Mouse (Mus musculus) cerebellum, adult 8-10 months (tissue): ENCODE measurements around the gene Frmd6.

ENCODE experiments used
- DNase-seq: peaks from one replicate; pipeline ENCODE4 v3.0.0; 2022

The Frmd6 gene

DNA sequence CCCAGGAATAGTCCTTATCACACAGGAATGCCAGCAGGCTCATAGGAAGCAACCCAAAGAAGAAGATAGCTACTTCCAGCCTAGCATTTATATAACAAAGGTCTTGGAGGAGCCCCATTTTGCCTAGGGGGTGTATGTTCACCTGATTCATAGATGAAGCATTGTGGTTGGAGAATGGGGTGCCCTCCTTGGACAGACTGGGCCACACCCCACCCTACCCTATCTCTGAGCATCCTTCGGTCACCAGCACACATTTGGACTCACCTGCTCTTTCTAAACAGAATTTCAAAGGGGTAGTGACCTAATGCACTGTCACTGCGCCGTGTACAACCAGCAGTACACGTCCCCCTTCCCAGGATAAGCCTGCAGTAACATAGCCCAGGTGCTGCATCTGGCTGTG is 31.5 kb downstream of the Frmd6 start:
- no peak for DNase-seq

DNA sequence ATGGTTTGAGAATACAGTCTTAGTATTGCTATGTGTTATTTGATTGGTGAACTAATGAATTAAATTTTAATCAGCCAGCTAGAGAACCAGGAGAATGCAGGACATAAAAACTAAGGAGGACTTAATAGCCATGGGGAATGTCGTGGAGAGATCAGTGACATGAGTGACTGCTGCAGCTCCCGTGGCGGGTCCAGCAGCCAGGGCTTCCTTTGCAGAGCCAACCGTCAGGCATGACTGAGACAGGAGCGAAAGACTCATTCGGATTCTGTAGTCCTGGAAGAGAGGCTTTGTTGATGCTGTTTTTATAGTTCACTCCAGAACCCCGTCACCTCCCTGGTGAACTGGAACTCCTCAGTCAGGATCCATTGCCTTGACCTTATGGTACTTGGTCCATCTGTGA is 38.0 kb downstream of the Frmd6 start:
- no peak for DNase-seq

DNA sequence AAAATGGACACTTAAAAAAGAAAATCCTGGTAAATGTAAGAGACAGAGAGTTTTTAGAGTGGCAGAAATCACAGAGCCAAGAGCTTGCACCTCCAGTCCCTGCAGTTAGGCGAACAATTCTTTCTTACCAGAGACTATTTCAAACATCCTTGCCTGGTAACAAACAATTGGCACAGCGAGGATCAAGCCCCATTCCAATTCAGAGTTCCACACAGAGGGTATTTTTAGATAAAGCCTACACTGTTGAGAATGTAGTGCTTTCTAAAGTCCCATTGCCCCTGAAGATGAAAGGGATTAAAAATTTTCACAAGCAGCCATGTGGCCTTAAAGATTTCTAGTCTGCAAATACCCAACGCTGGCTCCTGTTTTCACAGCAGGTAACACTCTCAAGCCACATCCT is 42.5 kb downstream of the Frmd6 start:
- DNase-seq: no peak

DNA sequence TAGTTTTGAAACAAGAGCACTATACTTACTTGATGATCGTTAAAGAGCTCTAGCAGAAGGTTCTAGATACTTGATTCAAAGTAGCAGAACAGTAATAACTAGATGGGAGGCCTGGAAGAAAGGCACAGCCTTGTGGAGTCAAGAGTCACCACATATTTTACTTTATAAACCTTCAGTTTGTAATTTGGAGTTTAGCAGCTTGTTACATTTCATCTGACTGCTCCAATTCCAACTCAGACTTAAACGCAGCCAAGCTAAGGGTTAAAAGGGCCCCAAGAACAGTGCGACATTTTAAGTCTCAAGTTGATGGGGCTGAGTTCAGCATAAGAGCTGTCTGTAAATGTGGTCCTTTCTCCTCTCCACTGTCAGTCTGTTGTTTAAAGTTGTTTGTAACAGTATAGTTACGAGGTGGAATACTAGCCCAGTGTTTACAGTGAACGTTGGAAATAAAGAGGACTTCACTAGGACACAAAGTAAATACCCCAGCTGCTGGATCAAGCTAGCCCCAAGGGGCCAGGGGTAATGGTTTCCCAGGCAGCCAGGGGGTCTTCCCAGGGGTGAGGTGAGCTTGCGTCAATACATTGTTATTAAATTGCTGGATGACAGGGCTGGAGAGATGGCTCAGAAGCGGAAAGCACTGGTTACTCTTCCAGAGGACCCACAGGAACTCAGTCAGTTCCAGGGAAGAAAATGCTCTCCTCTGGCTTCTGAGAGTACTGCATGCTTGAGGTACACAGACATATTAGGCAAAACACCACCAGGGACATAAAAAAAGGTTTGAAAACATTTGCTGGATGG is 43.1 kb downstream of the Frmd6 start:
- DNase-seq: no peak

- DNase-seq: no peak
Measured at GRCm38 (mm10) chr12:70868988-70869291, 43.6 kb downstream of the Frmd6 start.

- no peak for DNase-seq
Measured at GRCm38 (mm10) chr12:70873544-70873943, 48.2 kb downstream of the Frmd6 start.

- peak; percentile 22 for DNase-seq
Measured at GRCm38 (mm10) chr12:70876270-70876998, 51.1 kb downstream of the Frmd6 start.

GRCm38 (mm10) chr12:70877926-70878710 is 52.8 kb downstream of the Frmd6 start:
- peak; percentile 82 for DNase-seq

DNA sequence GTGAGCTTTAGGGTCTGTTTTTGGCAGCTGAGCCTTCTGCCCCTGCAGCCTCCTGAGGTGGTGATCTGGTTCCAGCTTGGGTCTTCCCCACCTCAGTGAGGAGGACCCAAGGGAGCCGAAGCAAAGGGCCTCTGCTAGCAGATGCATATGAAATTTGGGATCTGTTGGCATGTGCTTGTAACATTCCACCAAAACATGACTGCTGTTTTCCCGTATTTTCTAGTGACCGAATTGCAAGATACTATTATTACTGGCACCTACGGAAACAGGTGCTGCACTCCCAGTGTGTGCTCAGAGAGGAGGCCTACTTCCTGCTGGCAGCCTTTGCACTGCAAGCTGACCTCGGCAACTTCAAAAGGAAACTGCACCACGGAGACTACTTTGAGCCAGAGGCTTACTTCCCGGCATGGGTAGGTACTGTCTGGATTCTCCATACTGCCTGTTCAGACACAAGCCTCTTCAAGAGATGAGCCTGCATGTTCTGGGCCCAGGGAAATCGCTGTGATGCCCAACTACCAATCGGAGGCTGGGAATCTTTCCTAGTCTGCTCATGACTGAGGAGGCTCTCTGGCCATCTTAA is 55.2 kb downstream of the Frmd6 start:
- DNase-seq: peak; percentile 36

DNA sequence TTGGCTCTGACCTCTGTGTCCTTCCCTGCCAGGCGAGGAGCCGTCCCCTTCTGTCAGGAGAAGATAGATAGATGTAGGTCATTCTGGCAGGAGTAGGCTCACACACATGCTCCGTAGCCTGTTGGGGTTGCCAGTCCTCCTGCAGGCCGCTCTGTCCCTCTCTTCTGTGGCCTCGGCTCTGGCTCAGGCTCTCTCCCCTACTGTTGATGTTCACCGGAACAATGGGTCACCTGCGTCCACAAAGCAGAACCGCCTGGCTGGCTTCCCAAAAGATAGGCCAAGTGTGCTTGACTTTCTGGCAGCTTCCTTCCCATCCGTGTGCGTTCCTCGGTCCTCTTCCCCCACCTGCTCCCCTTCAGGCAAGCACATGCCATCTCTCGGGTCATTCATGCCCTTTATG is 56.0 kb downstream of the Frmd6 start:
- DNase-seq: peak; percentile 97

GRCm38 (mm10) chr12:70881854-70882253 is 56.5 kb downstream of the Frmd6 start:
- peak; percentile 77 for DNase-seq

DNA sequence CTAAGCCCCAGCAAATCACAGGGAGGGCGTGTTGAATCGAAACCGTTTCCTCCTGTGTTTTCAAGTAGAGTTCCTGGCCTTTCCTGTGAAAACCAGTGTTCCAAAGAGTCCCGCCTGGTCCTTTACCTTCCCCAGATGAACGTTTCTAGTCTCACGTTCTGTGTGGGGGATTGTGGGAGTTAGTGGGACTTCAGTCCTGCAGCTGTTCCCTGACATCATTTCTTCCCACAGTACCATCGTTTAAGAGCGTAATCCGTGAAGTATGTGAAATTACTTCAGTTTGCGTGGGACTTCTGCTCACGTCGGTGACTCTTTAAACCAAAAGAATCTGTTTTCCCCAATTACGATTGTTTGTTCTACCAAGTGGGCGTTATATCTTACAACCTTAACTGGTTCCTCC is 57.8 kb downstream of the Frmd6 start:
- DNase-seq: no peak

DNA sequence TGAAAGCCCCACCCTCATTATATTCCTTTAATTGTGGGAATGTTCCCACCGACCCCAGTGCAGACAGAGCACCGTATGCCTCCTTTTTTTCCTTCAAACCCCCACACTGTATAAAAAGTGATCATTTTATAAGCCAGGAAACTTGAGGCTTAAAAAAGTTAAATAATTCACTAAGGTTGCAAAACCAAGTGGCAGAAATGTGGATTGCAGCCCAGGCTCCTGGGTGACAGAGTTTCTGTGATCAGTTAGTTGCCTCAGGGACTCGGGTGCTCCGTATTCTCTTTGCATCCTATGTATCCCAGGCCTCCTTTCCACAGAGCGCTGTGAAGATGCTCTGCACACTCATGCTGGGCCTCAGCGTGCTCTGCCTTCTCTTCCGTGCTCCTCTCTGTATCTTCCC is 58.8 kb downstream of the Frmd6 start:
- DNase-seq: no peak

GRCm38 (mm10) chr12:70884973-70885372 is 59.7 kb downstream of the Frmd6 start:
- DNase-seq: no peak

- DNase-seq: no peak
Measured at GRCm38 (mm10) chr12:70885576-70885975, 60.3 kb downstream of the Frmd6 start.

DNA sequence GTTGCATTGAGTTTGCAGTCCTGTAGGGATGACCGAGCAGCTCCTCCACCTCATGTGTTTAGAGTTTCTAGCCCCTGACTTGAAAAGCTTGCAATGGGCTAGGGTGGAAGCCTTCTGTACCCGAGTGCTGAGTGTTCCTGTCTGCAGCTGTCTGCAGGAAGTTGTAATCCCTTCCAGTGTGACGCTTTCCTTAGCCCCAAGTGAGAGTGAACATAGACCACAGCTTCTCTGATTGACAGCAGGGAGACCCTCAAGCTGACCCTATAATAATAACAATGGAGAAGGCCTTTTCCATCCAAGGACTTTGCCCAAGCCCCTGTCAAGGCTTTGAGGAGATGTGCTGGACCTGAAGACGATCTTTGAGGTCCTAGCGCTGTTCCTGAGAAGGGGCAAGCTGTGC is 65.1 kb downstream of the Frmd6 start:
- DNase-seq: no peak

DNA sequence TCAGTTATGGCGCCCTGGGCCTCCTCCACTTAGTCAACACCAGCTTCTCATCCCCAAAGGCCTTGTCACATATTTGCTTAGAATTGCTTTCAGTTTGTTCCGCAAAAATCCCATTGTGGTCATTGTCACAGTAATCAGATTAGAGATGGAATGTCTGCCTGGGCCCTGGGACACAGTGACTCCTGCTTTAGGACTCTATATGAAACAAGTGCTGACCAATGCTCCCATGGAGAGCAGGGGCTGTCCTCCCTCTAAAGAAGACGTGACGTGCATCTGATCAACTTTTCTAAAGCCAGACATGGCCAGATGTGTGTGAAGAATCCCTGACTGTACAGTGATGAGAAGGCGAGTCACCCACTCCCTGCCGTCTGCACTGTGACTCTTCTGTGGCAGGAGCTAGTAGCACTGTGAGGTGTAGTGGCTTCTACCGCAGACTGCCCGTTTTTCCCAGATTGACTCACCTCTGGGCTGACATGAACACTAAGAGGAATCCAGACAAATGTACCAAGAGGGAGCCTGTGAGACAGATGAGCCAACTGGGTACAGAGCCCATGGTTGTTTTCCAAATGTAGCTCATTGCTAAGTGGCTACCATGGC is 65.7 kb downstream of the Frmd6 start:
- no peak for DNase-seq

DNA sequence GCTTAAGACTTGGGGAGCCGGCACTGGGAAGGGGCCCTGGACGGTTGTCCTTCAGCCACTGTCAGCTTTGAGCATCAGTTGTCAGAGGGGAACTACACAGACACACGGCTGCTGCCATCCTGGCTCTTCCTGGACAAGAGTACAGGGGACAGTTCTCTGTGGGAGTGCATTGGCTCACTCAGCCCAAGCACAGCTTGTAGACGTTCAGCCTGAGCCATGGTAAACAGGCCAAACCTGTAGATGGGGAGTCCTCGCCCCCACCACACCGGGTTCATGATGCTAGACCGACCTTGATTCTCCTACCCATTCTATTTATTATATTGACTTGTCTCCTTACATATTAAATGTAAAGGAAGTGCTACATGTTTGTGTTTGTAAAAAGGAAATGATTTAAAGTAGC is 70.0 kb downstream of the Frmd6 start:
- no peak for DNase-seq

DNA sequence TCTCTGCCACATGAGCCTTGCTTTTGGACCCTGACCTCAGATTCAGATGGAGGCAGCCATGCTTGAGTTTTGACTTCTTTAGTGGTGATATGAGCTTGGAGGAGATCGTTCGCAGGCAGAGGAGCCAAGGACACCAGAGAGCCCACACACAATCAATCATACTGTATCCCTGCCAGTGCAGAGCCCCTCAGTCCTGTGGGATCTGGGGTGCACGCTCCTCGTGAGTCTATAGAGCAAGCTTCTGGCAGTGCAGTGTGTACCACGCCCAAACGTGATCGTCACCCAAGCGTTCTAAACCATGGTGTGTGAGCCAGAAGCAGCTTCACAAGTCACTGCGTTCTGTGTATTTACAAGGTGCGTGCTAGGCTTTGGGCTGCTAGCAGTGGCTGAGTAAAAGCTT is 70.8 kb downstream of the Frmd6 start:
- DNase-seq: no peak

DNA sequence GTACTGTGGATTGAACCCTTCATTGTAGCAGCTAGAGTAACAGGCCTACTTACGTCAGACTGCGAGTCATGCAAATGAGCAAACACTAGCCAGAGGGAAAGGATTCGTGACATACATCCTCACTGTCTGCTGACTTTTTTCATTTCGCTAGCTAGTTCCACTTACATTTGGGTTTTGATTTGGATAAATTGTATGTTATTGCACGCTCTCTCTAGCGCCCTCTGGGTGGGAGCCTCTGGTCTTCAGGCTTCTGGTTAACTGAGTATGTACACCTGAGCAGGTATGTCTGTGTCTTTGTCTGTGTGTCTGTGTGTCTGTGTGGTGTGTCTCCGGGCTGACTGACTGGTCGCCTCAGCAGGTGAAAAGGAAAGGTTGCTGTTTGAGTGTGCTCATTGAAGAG is 72.1 kb downstream of the Frmd6 start:
- no peak for DNase-seq

GRCm38 (mm10) chr12:70898450-70898849 is 73.1 kb downstream of the Frmd6 start:
- DNase-seq: no peak

GRCm38 (mm10) chr12:70904471-70904870 is 79.2 kb downstream of the Frmd6 start:
- no peak for DNase-seq

DNA sequence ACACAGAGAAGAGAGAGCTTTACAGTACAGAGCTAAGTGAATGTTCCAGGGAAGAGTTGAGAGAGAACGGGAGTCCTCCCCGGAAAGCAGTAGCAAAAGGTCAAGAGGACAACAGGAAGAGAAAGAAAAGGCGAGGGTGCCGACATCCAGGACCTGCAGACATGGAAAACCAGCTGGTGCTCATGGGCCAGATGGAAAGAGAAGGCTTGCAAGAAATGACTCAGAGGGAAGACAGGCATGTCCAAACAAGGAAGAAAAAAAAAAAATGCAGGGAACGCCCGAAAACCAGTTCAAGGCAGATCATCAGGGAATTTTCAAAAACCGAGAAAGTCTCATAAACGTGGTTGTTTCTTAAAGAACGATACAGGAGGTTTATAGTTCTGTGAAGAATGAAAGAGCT is 81.6 kb downstream of the Frmd6 start:
- no peak for DNase-seq
